Mouse (Mus musculus) cerebellum, adult 2 months (tissue): ENCODE measurements around the gene Igsf8. TPM values are rescaled to one million over a fixed set of nuclear protein-coding genes. Genes with fewer than 3 reads are reported as not detected.

Experiments
- DNase-seq, 2 experiments: peaks; one replicate each; pipeline ENCODE4 v3.0.0; 2021
- H3K27ac ChIP-seq: fragments of 200-500 bp; 2 replicates; pipeline ENCODE4 v1.5.1; 2012; ENCODE audit warnings: low read length, control low read depth, inconsistent platforms; ENCODE audit not compliant: insufficient read depth
- H3K27me3 ChIP-seq: fragments of 200-500 bp; 2 replicates; pipeline ENCODE4 v1.6.1; 2012; ENCODE audit warnings: inconsistent platforms, mild to moderate bottlenecking, low read length, moderate library complexity; ENCODE audit not compliant: control insufficient read depth, insufficient read depth
- H3K4me1 ChIP-seq: fragments of 200-500 bp; 2 replicates; pipeline ENCODE4 v1.6.1; 2011; ENCODE audit warnings: low read length; ENCODE audit not compliant: control insufficient read depth, insufficient read depth
- H3K4me3 ChIP-seq: fragments of 200-500 bp; replicated peaks from 2 replicates; pipeline ENCODE3; 2011; ENCODE audit warnings: mild to moderate bottlenecking, low read depth, low read length, control low read depth; ENCODE audit not compliant: insufficient read depth
- CTCF ChIP-seq: fragments of 200-500 bp; IDR thresholded peaks from 2 replicates; pipeline ENCODE4 v1.5.1; 2011; ENCODE audit warnings: low read depth, mild to moderate bottlenecking, control low read depth, low read length, moderate library complexity, borderline replicate concordance; ENCODE audit not compliant: insufficient read depth
- POLR2A ChIP-seq: fragments of 200-500 bp; IDR thresholded peaks from 2 replicates; pipeline ENCODE4 v1.6.1; 2011; ENCODE audit warnings: low read length, control low read depth, borderline replicate concordance; ENCODE audit not compliant: insufficient read depth
- WGBS: fragments of 180-500 bp; shearing (Covaris S2); methylation state at CpG from one replicate; pipeline ENCODE4 v1.1.7; 2018; 5-methylcytosine and 5-hydroxymethylcytosine counted together
- polyA plus RNA-seq: library from polyadenylated mRNA; depleted of rRNA; stranded (reverse); fragments of >200 nt; gene quantifications from 2 replicates; pipeline ENCODE4 v1.2.3, GENCODE M21; 2012

Gene Igsf8
- polyA plus RNA-seq, 1 experiment: 254 TPM

- no peak for DNase-seq
- Histone ChIP-seq H3K27me3 (no peaks in the 10 kb centered on the region), H3K4me3 (no peak overlapping the region), H3K4me1 (peaks cover 20% of the 10 kb centered on the region), H3K27ac (no peak overlapping the region)
- TF ChIP-seq CTCF: no peak
- TF ChIP-seq POLR2A: no peak
- 80% methylated on average over 4 of the region's 4 CpGs for WGBS
These were observed 44.8 kb downstream of the Igsf8 start for GRCm38 (mm10) chr1:172306196-172306595.

GRCm38 (mm10) chr1:172306885-172307284, 45.4 kb downstream of the Igsf8 start:
- 5% methylated on average over 6 of the region's 6 CpGs for WGBS
- TF ChIP-seq CTCF: no peak
- TF ChIP-seq POLR2A: no peak
- Histone ChIP-seq H3K27ac (peak overlapping the region; percentile 51), H3K4me3 (no peak overlapping the region), H3K4me1 (peaks cover 20% of the 10 kb centered on the region), H3K27me3 (no peaks in the 10 kb centered on the region)
- DNase-seq: peak; percentile 50 to 60

- Histone ChIP-seq H3K4me3 (no peak overlapping the region), H3K27me3 (no peaks in the 10 kb centered on the region), H3K4me1 (peaks cover 20% of the 10 kb centered on the region), H3K27ac (no peak overlapping the region)
- no peak for TF ChIP-seq CTCF
- no peak for DNase-seq
- WGBS: 84% methylated on average over 10 of the region's 10 CpGs
These were observed 46.5 kb downstream of the Igsf8 start for GRCm38 (mm10) chr1:172307936-172308335.

GRCm38 (mm10) chr1:172308409-172308808, 47.0 kb downstream of the Igsf8 start:
- Histone ChIP-seq H3K4me1 (peaks cover 20% of the 10 kb centered on the region), H3K4me3 (no peak overlapping the region), H3K27me3 (no peaks in the 10 kb centered on the region), H3K27ac (no peak overlapping the region)
- 100% methylated on average over 1 of the region's 1 CpGs for WGBS
- TF ChIP-seq POLR2A (no peak), CTCF (no peak)
- peak in 1 of 2 experiments; percentile 27 for DNase-seq

GRCm38 (mm10) chr1:172309699-172310398, 48.4 kb downstream of the Igsf8 start:
- Histone ChIP-seq H3K4me1 (peaks cover 27% of the 10 kb centered on the region), H3K4me3 (peak overlapping the region; percentile 63), H3K27ac (peak overlapping the region; percentile 100), H3K27me3 (no peaks in the 10 kb centered on the region)
- peak; percentile 98 for TF ChIP-seq CTCF
- TF ChIP-seq POLR2A: peak; percentile 41; the same call in 1 of the 2 replicates
- DNase-seq: peak; percentile 89 to 94
- under 1% methylated on average over 14 of the region's 14 CpGs for WGBS

- TF ChIP-seq CTCF (no peak), POLR2A (peak; percentile 27; the same call in 1 of the 2 replicates)
- Histone ChIP-seq H3K4me1 (peaks cover 34% of the 10 kb centered on the region), H3K27me3 (no peaks in the 10 kb centered on the region), H3K4me3 (peak overlapping the region; percentile 92), H3K27ac (peak overlapping the region; percentile 98)
- WGBS: 4% methylated on average over 23 of the region's 23 CpGs
- DNase-seq: peak; percentile 77 to 90
These were observed 49.9 kb downstream of the Igsf8 start for GRCm38 (mm10) chr1:172311248-172311906.

GRCm38 (mm10) chr1:172311921-172312767, 50.7 kb downstream of the Igsf8 start:
- under 1% methylated on average over 49 of the region's 55 CpGs for WGBS
- Histone ChIP-seq H3K4me3 (peak overlapping the region; percentile 92), H3K4me1 (peaks cover 29% of the 10 kb centered on the region), H3K27me3 (no peaks in the 10 kb centered on the region), H3K27ac (peak overlapping the region; percentile 98)
- peak; percentile 91 to 93 for DNase-seq
- TF ChIP-seq POLR2A (peak; percentile 59), CTCF (no peak)
